Mouse (Mus musculus) T-cell, adult 2 months (primary cell): ENCODE results near the gene Rinl.

Experiments
- DNase-seq: peaks from one replicate; pipeline ENCODE4 v3.0.0; 2022; ENCODE audit warnings: low spot score

Gene Rinl

DNA sequence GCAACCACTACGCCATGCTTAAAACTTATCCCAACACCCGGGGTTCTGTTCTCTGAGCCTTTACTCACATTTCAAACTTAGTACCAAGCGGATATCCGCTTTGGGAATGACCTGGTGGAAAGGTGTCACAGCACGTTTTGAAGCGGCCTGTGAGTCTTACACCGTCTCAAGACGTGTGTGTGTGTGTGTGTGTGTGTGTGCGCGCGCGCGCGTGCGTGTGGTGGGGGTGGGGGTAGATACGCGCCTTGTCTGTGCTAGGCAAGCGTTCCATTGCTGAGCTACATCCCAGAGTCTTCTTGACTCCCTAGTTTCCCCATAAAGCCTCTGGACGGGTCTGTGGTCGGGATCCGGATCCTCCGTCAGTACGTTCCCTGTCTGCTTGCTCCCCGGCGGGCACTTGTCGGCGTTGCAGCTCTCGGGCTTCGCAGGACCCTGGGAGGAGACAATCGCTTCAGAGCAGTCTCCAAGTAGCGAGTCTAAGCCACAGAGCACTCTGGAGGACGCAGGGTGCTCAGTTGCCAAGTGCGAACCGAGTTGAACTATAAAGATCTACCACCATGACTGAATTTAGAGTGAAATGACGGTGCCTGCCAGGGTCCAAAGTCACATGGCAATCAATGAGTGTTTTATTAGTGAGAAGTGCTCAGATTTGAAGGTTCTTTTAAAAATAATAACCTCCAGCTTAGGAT is 20.8 kb downstream of the Rinl start:
- peak; percentile 78 for DNase-seq

DNA sequence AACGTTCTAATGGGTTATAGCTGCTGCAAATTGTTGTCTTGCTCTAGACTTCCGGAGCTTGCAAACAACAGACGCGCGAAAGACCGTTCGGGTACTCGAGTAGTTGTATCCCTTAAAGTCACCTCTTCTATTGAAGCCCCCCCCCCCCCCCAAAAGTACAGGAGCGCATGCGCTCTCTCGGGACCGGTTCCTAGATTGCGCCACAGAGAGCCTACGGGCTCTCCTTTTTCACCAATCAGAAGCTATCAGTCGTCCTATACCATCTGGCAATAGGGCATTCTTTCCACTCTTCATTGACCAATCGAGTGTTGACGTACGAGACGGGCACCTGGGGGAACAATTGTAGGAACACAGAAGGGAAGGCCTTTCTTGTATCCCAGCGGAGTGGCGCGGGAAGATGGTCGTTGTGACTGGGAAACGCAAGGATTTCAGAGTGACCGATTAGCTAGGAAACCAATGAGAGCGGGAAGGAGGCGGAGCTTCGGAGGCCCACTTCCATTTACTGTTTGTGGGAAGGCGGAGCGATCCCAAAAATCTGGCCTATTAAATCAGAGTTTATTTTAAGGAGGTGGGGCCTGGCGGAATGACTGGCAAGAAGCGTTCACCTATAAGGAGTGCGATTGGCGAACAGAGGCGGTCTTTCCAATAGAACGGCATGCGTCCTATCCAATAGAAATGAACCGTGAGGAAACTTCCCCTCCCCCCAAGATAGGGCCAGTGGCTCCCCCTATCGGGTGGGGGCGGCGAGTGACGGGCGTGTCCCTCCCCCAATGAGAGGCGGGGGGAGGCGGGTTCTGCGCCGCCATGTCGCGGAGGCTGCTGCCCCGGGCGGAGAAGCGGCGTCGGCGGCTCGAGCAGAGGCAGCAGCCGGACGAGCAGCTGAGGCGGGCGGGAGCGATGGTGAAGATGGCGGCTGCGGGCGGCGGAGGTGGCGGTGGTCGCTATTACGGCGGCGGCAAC is 21.6 kb downstream of the Rinl start:
- peak; percentile 99 for DNase-seq

GRCm38 (mm10) chr7:28811228-28811627 is 22.5 kb downstream of the Rinl start:
- DNase-seq = peak; percentile 94

GRCm38 (mm10) chr7:28811640-28812275 is 23.0 kb downstream of the Rinl start:
- no peak for DNase-seq

DNA sequence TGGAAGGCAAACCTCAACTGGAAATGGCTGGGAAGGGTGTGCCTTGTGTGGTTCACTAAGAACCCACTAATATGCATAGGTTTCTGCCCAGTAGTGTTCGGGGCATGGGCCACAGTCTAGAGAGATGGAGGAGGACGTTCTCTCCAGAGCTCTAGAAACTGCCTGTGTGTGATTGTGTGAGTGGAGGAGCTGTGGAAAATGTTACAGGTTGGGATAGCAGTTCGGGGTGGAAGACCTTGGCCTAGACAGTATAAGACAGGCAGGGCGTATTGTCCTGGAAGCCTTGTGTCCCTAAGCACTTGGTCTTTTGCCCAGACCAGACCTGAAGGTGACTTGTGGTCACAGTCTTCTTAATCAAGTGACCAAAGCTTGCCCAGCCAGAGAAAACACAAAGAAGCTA is 23.7 kb downstream of the Rinl start:
- no peak for DNase-seq

DNA sequence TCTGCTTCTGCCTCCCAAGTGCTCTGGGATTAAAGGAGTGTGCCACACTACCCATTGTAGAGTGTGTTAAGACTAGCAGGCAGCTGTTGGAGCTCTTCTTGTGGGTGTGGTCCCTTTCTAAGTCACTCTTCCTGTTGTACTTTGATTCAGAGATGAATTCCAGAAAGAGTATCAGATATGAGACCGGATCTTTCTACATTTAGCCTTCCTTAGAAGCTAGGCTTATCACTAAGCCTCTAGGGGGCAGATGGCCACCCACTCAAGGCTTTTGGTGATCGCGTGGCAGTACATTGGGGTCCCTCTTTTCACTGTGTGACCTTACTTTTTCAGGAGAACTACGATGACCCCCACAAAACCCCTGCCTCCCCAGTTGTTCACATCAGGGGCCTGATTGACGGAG is 24.2 kb downstream of the Rinl start:
- peak; percentile 22 for DNase-seq

DNA sequence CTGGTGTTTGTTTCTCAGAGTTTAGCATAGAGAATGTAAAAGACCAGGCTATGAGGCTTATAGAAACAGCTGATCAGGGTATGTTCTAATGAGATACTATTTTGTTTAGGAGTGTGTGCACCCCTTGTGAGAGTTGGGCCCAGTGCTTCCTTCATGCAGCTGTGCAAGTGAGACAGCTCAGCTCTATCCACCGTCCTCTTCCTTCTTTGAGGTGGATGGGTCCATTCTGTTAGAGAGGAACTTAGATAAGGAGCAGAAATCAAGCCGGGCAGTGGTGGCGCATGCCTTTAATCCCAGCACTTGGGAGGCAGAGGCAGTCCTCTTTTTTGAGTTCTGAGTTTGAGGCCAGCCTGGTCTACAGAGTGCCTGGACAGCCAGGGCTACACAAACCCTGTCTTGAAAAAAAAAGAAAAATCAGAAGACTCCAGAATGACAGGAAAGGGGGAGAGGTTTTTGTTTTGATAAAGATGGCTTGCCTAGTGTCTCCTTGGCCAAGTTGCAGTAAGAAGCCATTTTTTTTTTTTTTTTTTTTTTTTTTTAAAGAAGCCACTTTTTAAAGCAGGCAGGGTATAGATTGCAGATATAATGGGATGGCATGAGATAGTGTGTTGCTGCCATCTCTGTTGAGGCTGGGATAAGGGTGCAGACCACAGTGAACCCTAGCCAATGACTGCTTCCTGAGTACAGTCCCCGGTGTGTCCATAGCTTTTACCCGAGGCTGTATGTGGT is 25.7 kb downstream of the Rinl start:
- DNase-seq = no peak

- no peak for DNase-seq
These were observed 26.5 kb downstream of the Rinl start for GRCm38 (mm10) chr7:28815230-28815629.

DNA sequence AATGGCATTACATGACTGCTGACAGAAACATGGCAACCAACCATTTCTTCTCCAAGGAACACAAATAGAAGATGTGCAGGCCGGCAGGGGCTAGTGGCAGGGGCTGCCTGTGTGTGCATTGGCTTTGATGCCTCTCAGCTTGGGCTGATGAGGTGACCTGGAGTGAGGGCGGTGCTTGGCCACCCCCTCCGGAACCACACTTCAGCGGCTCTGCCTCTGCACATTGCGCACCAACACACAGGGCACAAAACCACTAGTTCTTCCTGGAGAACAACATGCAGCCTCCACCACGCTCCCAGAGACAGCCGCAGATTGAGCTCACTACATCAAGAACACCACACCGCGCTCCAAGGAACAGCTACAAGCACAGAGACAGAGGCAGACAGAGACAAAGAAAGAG is 27.4 kb downstream of the Rinl start:
- peak; percentile 18 for DNase-seq

DNA sequence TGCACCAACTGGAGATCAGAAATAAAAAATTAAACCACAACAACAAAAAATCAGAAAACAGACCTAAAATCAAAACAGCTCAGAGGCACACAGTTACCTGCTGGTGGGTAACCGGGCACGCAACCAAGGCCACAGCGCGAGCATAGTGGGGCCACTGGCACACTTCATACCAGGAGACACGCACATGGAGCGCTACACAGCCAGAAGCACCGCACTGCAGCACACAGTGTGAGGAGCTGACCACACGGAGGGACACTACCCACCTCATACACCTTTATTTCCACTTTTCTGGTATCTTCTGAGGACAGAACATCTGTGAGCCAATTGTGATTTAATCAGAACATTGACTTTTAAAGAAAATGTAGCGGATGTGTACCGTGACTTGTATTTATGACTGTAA is 28.2 kb downstream of the Rinl start:
- DNase-seq = no peak

DNA sequence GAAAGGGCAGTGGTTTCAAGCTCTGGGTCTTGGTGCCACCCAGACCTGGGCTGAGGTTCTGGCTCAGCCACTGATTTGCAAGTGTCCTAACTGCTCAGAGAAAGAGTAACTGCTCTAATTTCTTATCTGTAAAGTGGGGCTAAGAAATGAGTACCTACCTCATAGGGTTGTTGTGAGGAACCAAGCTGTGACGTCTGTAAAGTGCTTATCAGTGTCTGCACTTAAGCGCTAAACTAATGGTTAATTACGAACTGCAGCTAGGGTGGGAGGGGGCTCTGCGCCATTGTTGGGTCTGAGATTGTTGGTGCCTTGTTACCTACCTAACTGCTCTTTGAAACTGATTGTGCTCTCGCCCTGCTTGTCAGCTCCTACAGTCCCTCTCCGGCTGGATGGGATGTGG is 28.8 kb downstream of the Rinl start:
- DNase-seq = no peak

DNA sequence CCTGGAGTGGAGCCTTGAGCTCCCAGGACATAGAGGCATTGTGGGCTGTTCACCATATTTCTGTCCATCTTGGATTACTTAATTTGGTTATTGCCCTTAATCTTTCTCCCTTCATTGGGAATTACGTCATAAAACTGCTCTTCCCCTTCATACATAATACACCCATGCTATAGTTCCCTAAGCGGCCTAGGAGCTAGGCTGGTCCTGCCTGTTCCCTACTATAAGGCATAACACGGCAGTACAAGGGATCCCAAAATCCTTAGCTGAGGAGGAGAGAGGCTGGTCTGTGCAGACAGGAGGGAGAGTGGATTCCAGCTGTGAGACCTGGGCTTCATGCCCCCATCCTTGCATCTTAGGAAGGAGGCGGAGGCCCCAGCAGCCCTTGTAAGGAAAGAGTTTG is 29.2 kb downstream of the Rinl start:
- DNase-seq = no peak

GRCm38 (mm10) chr7:28818436-28818835 is 29.7 kb downstream of the Rinl start:
- no peak for DNase-seq

DNA sequence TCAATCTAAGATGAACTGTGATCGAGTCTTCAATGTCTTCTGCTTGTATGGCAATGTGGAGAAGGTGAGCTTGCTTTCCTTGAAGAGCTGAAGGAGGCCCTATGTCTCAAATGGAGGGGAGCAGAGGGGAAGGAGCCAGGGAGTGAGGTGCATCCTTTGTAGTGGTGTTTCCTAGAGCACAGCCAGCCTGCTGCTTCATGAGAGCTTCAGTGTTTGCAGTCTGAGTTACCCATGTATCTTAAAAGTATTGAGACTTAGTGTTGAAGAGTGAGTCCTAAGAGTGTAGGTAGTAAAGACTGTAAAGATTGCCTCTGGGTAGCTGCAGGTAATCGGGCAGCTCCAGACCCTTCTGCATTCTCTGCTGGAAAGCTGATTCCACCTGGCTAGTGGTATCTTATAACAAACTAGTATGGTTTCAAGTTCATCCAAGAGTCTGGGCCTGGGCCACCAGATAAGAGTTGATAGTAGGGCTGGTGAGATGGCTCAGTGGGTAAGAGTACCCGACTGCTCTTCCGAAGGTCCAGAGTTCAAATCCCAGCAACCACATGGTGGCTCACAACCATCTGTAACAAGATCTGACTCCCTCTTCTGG is 30.2 kb downstream of the Rinl start:
- DNase-seq = no peak

DNA sequence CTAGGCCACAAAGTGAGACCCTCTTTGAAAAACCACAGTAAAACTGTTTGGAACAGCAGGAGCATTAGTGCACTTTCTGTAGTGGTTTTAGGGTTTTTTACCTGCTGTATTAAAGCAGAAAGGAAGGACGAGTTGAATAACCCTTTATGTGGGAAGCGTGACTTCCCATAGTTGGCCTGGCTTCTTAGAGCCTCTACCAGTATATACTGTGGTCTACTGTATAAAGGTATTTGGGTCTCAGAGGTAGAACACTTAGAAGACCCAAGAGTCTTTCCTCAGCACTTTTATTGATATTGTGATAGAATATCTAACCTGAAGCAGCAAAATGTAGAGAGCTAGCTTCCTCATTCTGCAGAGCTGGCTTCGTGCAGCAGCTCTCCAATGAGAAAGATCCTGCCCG is 30.8 kb downstream of the Rinl start:
- no peak for DNase-seq

DNA sequence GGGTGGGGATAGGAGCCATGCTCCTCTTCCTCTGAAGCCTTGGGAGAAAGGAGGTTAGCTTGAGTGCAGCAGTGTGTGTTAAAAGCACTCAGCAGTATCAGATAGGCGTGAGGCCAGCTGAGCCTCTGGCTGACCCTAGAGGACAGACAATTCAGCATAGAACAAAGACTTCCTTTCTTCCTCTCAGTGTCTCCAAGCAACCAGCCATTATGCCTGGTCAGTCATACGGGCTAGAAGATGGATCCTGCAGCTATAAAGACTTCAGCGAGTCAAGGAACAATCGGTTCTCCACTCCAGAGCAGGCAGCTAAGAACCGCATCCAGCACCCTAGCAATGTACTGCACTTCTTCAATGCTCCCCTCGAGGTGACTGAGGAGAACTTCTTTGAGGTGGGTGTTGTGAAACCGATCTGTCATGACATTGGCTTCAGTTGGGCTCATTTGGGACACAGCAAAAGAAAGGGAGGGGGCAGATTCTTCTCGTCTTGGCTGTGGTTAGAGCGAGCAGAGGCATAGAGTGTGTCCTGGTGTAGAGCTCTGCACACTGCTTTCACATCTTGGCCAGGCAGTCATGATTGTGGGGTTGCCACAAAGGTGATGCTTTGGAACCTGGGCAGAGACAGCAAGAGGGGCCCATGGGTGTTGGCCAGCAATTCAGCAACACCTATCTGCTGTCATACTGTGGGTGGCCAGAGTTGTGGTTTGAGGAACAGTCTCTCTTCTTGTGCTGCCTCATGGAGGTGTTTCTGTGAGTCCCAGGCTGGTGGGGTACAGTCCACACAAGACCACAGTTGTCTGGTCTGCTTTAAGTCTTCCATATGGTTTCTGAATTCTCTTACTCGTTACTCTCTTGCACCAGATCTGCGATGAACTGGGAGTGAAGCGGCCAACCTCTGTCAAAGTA is 31.8 kb downstream of the Rinl start:
- peak; percentile 12 for DNase-seq

DNA sequence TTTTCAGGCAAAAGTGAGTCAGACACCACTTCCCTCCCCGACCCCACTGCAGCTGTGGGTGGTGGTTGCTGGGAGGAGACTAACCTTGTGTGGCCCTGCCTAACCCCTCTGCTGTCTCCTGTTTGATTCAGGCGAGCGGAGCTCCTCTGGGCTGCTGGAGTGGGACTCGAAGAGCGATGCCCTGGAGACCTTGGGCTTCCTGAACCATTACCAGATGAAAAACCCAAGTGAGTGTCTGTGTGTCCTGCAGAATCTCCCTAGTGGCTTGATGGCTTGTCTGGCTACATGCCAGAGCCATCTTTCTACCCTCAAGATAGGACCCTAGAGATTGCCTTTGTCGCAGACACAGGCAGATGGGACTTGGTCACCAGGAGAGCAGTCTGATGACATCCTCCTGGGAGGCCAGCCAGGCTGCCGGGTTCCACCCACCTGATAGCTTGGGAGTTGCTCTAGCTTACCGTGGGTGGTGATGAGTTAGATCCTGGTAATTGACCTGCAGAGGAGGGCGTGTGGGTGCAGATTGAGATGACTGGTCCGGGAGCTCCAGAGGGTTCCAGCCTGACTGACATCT is 32.6 kb downstream of the Rinl start:
- peak; percentile 59 for DNase-seq

- no peak for DNase-seq
These were observed 33.8 kb downstream of the Rinl start for GRCm38 (mm10) chr7:28822556-28822955.

DNA sequence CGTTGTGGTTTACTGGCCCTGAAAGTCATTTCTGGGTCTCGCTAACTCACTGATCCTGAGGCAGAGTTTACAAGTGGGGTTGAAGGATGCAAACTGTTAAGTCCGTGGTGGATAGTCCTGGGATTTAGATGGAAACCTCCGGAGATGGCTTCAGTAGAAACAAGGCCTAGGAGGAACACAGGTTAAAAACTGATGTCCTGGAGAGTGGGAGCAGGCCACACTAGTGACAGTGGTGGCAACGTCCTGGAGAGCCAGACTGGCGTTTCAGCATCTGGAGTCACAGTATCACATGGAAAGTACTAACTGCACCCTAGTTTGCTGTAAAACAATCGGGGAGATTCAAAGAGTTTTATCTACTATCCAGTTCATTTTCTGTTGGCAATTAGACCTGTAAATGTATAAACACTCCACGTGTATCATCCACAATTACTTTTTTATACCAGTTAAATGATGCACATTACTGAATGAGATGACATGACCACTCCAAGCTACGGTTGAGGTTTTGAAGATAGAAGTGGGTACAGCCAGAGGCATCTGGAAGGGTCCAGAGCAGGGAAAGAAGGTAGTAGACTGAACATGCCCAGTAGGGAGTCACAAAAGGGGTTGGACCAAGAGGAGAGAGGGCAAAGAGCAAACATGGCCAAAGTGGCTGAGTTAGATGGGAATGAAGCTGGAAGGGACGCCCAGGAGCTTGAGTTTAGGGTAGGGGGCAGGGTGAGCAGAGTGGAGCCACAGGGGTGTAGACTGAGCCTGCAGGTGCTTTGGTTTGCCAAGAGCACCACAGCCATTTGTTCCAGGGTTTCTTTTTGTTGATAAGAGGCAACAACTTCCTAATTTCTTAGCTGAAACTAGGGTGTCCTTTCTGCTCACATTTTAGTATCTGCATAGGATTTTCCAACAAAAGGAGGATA is 34.5 kb downstream of the Rinl start:
- no peak for DNase-seq
